Mouse (Mus musculus) forebrain, embryonic 12.5 days (tissue): ENCODE data around the gene Hectd4. TPM values are rescaled to one million over a fixed set of nuclear protein-coding genes. Genes with fewer than 3 reads are reported as not detected.

ENCODE experiments used
- ATAC-seq: fragments of 200-750 bp; cut with Nextera tagmentation; 2 replicates; pipeline ENCODE4 v1.8.0; 2017; ENCODE audit warnings: moderate TSS enrichment; ENCODE audit not compliant: low FRiP score
- H3K27ac ChIP-seq: fragments of 300-500 bp; sonication (generic); 2 replicates; pipeline ENCODE4 v1.5.1; 2016; ENCODE audit warnings: mild to moderate bottlenecking
- H3K27me3 ChIP-seq: fragments of 300-500 bp; sonication (generic); 2 replicates; pipeline ENCODE4 v1.6.1; 2016; ENCODE audit warnings: mild to moderate bottlenecking
- H3K36me3 ChIP-seq: fragments of 300-500 bp; sonication (generic); replicated peaks from 2 replicates; pipeline ENCODE4 v1.6.1; 2016; ENCODE audit warnings: mild to moderate bottlenecking
- H3K4me1 ChIP-seq: fragments of 300-500 bp; sonication (generic); 2 replicates; pipeline ENCODE4 v1.6.1; 2016
- H3K4me2 ChIP-seq: fragments of 300-500 bp; sonication (generic); 2 replicates; pipeline ENCODE4 v1.6.1; 2016; ENCODE audit warnings: mild to moderate bottlenecking, moderate library complexity
- H3K4me3 ChIP-seq: fragments of 300-500 bp; sonication (generic); replicated peaks from 2 replicates; pipeline ENCODE4 v1.5.1; 2016; ENCODE audit warnings: mild to moderate bottlenecking
- H3K9ac ChIP-seq: fragments of 300-500 bp; sonication (generic); 2 replicates; pipeline ENCODE4 v1.6.1; 2016; ENCODE audit warnings: mild to moderate bottlenecking
- H3K9me3 ChIP-seq: fragments of 300-500 bp; sonication (generic); 2 replicates; pipeline ENCODE4 v1.6.1; 2016
- WGBS: fragments of 180-500 bp; shearing (Covaris S2); methylation state at CpG from one replicate; pipeline ENCODE4 v1.1.7; 2016; 5-methylcytosine and 5-hydroxymethylcytosine counted together
- polyA plus RNA-seq: library from polyadenylated mRNA; unstranded; fragments of >200 nt; fragmentation: Nextera tagmentation; extraction: Ambion mirVana; gene quantifications from 2 replicates; pipeline ENCODE4 v1.2.1, GENCODE M21; 2016

The Hectd4 gene
- polyA plus RNA-seq, 1 experiment from 2014 or later, result 13.2 TPM

- Histone ChIP-seq H3K27me3 (no peaks in the 10 kb centered on the region), H3K36me3 (no peaks in the 10 kb centered on the region), H3K27ac (no peak overlapping the region), H3K9ac (no peak overlapping the region), H3K4me1 (no peaks in the 10 kb centered on the region), H3K4me3 (no peak overlapping the region), H3K4me2 (no peak overlapping the region), H3K9me3 (no peaks in the 10 kb centered on the region)
- 85% methylated on average over 1 of the region's 1 CpGs for WGBS
- ATAC-seq, result no peak
These were observed 23.8 kb downstream of the Hectd4 start for GRCm38 (mm10) chr5:121243676-121244364.

- no peaks in the 10 kb centered on the region for H3K4me1 ChIP-seq
- no peak overlapping the region for H3K4me3 ChIP-seq
- no peak overlapping the region for H3K4me2 ChIP-seq
- ATAC-seq, result no peak
- no peak overlapping the region for H3K27ac ChIP-seq
- 95% methylated on average over 5 of the region's 5 CpGs for WGBS
- H3K9ac ChIP-seq, result no peak overlapping the region
- H3K36me3 ChIP-seq, result no peaks in the 10 kb centered on the region
- no peaks in the 10 kb centered on the region for H3K27me3 ChIP-seq
- H3K9me3 ChIP-seq, result no peaks in the 10 kb centered on the region
These were observed 24.3 kb downstream of the Hectd4 start for GRCm38 (mm10) chr5:121244365-121244731.

GRCm38 (mm10) chr5:121245201-121245600 is 25.2 kb downstream of the Hectd4 start:
- no peak overlapping the region for H3K9ac ChIP-seq
- ATAC-seq, result no peak
- H3K4me3 ChIP-seq, result no peak overlapping the region

GRCm38 (mm10) chr5:121248766-121249394 is 28.9 kb downstream of the Hectd4 start:
- no peaks in the 10 kb centered on the region for H3K9me3 ChIP-seq
- WGBS, result 82% methylated on average over 3 of the region's 3 CpGs
- H3K4me1 ChIP-seq, result no peaks in the 10 kb centered on the region
- ATAC-seq, result no peak
- no peaks in the 10 kb centered on the region for H3K27me3 ChIP-seq
- H3K36me3 ChIP-seq, result peaks cover 1% of the 10 kb centered on the region
- H3K27ac ChIP-seq, result no peak overlapping the region
- no peak overlapping the region for H3K9ac ChIP-seq
- no peak overlapping the region for H3K4me3 ChIP-seq
- H3K4me2 ChIP-seq, result no peak overlapping the region

More at GRCm38 (mm10) chr5:121245201-121245600, 25.2 kb downstream of the Hectd4 start:
- Histone ChIP-seq H3K27me3 (no peaks in the 10 kb centered on the region), H3K4me2 (no peak overlapping the region), H3K4me1 (no peaks in the 10 kb centered on the region), H3K9me3 (no peaks in the 10 kb centered on the region), H3K27ac (no peak overlapping the region), H3K36me3 (no peaks in the 10 kb centered on the region)
- 84% methylated on average over 7 of the region's 7 CpGs for WGBS

GRCm38 (mm10) chr5:121249693-121250092 is 29.7 kb downstream of the Hectd4 start:
- H3K36me3 ChIP-seq, result peaks cover 6% of the 10 kb centered on the region
- H3K9me3 ChIP-seq, result no peaks in the 10 kb centered on the region
- H3K4me3 ChIP-seq, result no peak overlapping the region
- no peak overlapping the region for H3K4me2 ChIP-seq
- no peak overlapping the region for H3K27ac ChIP-seq
- no peaks in the 10 kb centered on the region for H3K27me3 ChIP-seq
- H3K9ac ChIP-seq, result no peak overlapping the region
- ATAC-seq, result no peak
- H3K4me1 ChIP-seq, result no peaks in the 10 kb centered on the region
- 93% methylated on average over 3 of the region's 3 CpGs for WGBS

GRCm38 (mm10) chr5:121251813-121252212 is 31.8 kb downstream of the Hectd4 start:
- Histone ChIP-seq H3K36me3 (peaks cover 12% of the 10 kb centered on the region), H3K4me2 (no peak overlapping the region), H3K27ac (no peak overlapping the region), H3K4me3 (no peak overlapping the region), H3K27me3 (no peaks in the 10 kb centered on the region), H3K4me1 (no peaks in the 10 kb centered on the region), H3K9me3 (no peaks in the 10 kb centered on the region), H3K9ac (no peak overlapping the region)
- 84% methylated on average over 8 of the region's 8 CpGs for WGBS
- ATAC-seq, result no peak

GRCm38 (mm10) chr5:121253816-121254497 is 33.9 kb downstream of the Hectd4 start:
- no peak overlapping the region for H3K4me2 ChIP-seq
- no peak for ATAC-seq
- no peak overlapping the region for H3K9ac ChIP-seq
- WGBS, result 89% methylated on average over 18 of the region's 18 CpGs
- no peaks in the 10 kb centered on the region for H3K4me1 ChIP-seq
- no peak overlapping the region for H3K27ac ChIP-seq
- H3K36me3 ChIP-seq, result peaks cover 20% of the 10 kb centered on the region
- no peaks in the 10 kb centered on the region for H3K27me3 ChIP-seq
- no peaks in the 10 kb centered on the region for H3K9me3 ChIP-seq
- H3K4me3 ChIP-seq, result no peak overlapping the region

GRCm38 (mm10) chr5:121254977-121255376 is 35.0 kb downstream of the Hectd4 start:
- Histone ChIP-seq H3K9ac (no peak overlapping the region), H3K4me3 (no peak overlapping the region), H3K9me3 (no peaks in the 10 kb centered on the region), H3K27me3 (no peaks in the 10 kb centered on the region), H3K27ac (no peak overlapping the region), H3K4me1 (no peaks in the 10 kb centered on the region), H3K4me2 (no peak overlapping the region), H3K36me3 (peaks cover 24% of the 10 kb centered on the region)
- WGBS, result 91% methylated on average over 7 of the region's 7 CpGs
- no peak for ATAC-seq

GRCm38 (mm10) chr5:121261806-121262205 is 41.8 kb downstream of the Hectd4 start:
- Histone ChIP-seq H3K27ac (no peak overlapping the region), H3K27me3 (no peaks in the 10 kb centered on the region), H3K4me2 (no peak overlapping the region), H3K4me3 (no peak overlapping the region), H3K4me1 (no peaks in the 10 kb centered on the region), H3K9me3 (no peaks in the 10 kb centered on the region), H3K9ac (no peak overlapping the region), H3K36me3 (peaks cover 49% of the 10 kb centered on the region)
- ATAC-seq, result no peak
- 92% methylated on average over 3 of the region's 3 CpGs for WGBS

GRCm38 (mm10) chr5:121262415-121262814 is 42.4 kb downstream of the Hectd4 start:
- no peak overlapping the region for H3K27ac ChIP-seq
- no peak for ATAC-seq
- WGBS, result 93% methylated on average over 8 of the region's 8 CpGs
- H3K36me3 ChIP-seq, result peaks cover 49% of the 10 kb centered on the region
- H3K27me3 ChIP-seq, result no peaks in the 10 kb centered on the region
- H3K9ac ChIP-seq, result no peak overlapping the region
- H3K4me1 ChIP-seq, result no peaks in the 10 kb centered on the region
- no peak overlapping the region for H3K4me2 ChIP-seq
- H3K4me3 ChIP-seq, result no peak overlapping the region
- no peaks in the 10 kb centered on the region for H3K9me3 ChIP-seq

GRCm38 (mm10) chr5:121264593-121264992 is 44.6 kb downstream of the Hectd4 start:
- no peaks in the 10 kb centered on the region for H3K27me3 ChIP-seq
- peaks cover 57% of the 10 kb centered on the region for H3K36me3 ChIP-seq
- no peak overlapping the region for H3K27ac ChIP-seq
- WGBS, result 98% methylated on average over 2 of the region's 2 CpGs
- no peak overlapping the region for H3K4me2 ChIP-seq
- H3K4me1 ChIP-seq, result no peaks in the 10 kb centered on the region
- no peak overlapping the region for H3K4me3 ChIP-seq
- no peak overlapping the region for H3K9ac ChIP-seq
- no peak for ATAC-seq
- H3K9me3 ChIP-seq, result no peaks in the 10 kb centered on the region

GRCm38 (mm10) chr5:121266741-121267382 is 46.8 kb downstream of the Hectd4 start:
- H3K4me1 ChIP-seq, result no peaks in the 10 kb centered on the region
- H3K4me3 ChIP-seq, result no peak overlapping the region
- no peak overlapping the region for H3K4me2 ChIP-seq
- 90% methylated on average over 7 of the region's 7 CpGs for WGBS
- H3K9me3 ChIP-seq, result no peaks in the 10 kb centered on the region
- H3K9ac ChIP-seq, result no peak overlapping the region
- H3K27me3 ChIP-seq, result no peaks in the 10 kb centered on the region
- ATAC-seq, result no peak
- H3K27ac ChIP-seq, result no peak overlapping the region
- H3K36me3 ChIP-seq, result peaks cover 56% of the 10 kb centered on the region
